Mouse (Mus musculus) spleen, adult 18-20 months (tissue): ENCODE results near the gene Zfp654.
A peak's percentile ranks its signal among the peaks of the same experiment; 100 is the strongest.
"Not testable (repeated sequence)": the region's sequence is repeated elsewhere in the genome, so short reads cannot be mapped to it uniquely, and the experiment has no call there.

Source experiments
- DNase-seq, 2 experiments: peaks; one replicate each; pipeline ENCODE4 v3.0.0; 2022; ENCODE audit warnings: mixed read lengths in 2 of 2

Gene Zfp654

DNA sequence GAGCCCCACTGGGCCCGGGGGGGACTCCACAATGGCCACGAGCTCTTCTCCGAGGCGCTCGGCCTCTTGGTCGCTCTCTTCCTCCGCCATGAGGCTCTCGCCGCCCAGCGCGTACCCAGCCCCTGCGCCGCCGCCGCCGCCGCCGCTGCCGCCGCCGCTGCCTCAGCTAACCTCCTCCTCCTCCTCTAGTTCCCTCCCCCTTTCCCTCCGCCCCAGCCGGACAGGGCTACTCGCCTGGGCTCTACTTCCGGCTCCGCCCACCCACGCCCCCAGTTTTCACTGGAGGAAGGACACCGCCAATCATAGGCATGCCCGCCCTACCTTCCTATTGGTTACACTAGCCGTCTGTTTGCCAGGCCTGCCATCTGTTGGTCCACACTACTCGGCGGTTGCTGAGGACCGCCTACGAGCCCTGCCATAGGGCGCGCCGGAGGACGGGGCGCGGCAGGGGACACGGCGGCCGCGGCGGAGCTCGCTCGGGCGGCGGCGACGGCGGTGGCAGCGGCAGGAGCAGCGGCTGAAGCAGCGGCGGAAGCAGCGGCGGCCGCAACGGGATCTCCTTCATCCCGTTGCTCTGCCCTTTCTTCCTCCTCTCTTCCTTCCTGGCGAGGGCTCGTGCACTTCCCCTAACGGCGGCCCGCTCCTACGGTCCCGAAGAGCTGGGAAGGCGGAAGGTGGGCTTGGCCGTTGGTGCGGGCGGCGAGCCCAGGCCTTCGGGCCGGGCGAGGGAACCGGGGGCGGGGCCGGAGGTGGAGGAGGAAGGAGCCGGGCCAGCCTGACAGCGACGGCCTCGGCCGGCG is at the start of gene Zfp654, which contains the start of gene Cggbp1:
Zfp654 (minus strand) TSS at position 90 of the 800 bp plus-strand sequence.
Cggbp1 (plus strand) TSS at position 434 of the 800 bp plus-strand sequence.
- DNase-seq = peak; percentile 99

DNA sequence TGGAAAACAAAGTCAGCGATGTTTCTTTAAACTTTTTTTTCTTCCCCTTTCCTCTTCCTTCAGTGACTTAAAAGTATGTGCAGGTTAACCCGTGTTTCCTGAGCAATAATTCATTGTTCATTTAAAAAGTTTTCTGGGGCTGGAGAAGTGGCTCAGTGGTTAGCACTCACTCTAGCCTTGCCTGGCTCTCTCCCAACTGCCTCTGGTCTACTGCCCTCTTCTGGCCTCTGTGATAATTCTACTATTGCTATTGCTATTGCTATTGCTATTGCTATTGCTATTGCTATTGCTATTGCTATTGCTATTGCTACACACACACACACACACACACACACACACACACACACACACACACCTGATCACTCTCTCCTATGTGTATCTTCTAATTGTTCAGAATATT is 47.6 kb upstream of the Zfp654 start:
- peak in 1 of 2 experiments; percentile 21 for DNase-seq

- no peak for DNase-seq
Observed at GRCm38 (mm10) chr16:64889496-64889895, 38.0 kb upstream of the Zfp654 start.

DNA sequence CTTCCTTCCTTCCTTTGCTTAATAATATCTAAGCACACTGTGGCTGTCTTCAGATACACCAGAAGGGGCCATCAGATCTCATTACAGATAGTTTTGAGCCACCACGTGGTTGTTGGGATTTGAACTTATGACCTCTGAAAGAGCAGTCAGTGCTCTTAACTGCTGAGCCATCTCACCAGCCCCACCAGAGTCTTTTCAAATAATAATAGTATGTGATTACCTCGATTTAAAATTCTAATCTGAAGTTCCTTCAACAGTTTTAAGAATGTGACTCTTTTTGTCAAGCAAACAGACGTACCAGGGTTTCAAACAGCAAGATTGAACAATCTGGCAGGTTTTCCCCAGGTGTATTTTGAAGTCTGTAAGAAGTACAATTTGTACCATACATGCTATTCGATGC is 34.1 kb upstream of the Zfp654 start:
- DNase-seq = no peak

- DNase-seq = no peak
Observed at GRCm38 (mm10) chr16:64885142-64885541, 33.7 kb upstream of the Zfp654 start.

- no peak for DNase-seq
Observed at GRCm38 (mm10) chr16:64884420-64884838, 33.0 kb upstream of the Zfp654 start.

DNA sequence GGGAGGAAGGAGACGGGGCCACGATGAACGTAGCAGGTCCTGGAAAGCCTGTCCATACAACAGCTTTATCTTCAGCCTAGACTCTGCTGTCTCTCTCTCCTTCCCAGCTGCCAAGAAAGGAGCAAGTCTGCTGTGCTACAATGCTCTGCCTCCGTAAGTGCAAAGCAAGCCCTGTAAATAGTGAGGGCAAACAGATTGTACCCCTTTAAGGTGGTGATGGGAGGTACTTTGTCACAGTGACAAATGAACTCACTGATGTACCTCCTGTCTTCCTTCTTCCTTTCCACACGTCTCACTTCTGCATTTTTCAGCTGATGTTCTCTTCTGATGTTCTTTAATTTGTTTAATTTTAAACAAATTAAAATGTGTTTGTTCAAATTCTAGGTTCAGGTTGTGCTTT is 32.4 kb upstream of the Zfp654 start:
- DNase-seq = peak in 1 of 2 experiments; percentile 16

DNA sequence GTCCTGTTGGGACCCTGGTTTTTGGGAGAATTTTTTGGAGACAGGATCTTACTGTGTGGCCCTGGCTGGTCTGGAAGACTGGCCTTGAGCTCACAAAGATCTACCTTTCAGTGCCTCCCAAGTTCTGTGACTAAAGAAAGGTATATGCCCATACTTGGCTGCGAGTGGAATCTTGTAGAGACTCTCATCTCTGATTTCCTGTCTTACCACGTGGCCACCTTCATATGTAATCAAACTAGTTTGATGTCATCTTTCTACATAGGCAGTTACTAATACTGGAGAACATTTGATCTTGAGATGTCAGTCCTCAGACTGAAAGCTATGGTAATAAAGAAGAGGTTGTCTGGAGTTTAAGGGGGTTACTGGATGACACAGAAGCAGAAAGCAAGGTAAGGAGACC is 30.0 kb upstream of the Zfp654 start:
- DNase-seq = no peak

DNA sequence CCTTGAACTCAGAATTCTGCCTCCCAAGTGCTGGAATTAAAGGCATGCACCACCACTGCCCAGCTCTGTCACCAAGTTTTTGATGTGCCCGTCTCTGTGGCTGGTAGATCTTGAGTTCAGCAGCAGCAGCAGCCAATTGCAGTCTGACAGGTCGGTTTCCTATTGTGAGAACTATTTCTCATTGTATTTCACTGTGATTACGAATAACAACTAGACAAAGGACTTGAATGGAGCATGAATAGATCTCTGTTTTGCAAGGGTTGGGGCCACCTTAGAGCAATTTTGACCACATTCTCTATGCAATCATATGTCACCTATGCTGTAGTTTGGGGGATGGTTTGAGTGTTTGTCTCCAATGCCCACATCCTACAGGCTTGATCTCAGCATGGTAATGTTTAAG is 29.5 kb upstream of the Zfp654 start:
- DNase-seq = no peak

DNA sequence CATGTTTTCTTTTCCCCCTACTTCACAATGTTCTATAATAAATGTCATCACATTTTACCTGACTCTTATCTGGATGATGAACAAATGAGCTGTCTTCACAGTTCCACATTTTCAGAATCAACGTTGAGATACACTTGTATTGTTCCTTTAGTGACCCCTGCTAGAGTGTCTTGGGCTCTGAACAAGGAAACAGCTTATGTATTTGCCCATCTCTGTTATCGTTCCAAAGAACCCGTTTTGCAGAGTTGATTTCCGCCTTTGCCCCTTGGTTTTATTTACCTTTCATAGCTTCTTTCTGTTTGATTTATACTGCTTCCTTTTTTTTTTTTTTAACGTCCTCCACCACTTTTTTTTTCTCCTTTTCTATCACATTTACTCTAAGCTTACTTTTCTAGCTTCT is 28.3 kb upstream of the Zfp654 start:
- no peak for DNase-seq

GRCm38 (mm10) chr16:64878611-64879132 is 27.2 kb upstream of the Zfp654 start:
- no peak for DNase-seq

DNA sequence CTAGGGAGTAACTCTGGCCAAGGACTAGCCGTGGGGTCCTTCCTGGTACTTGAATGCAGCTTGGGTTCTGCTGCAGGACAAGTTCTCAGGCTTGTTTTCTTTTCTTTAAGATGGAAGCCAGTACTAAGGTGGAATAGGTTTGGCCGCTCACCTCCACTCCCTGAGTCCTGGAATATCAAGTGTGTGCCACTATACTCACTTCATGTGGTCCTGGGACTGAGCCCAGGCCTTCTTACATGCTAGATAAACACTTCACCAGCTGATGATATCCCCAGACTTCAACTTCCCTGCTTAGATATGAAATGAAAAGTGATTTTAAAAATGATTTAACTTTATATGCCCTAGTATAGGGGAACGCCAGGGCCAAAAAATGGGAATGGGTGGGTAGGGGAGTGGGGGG is 25.9 kb upstream of the Zfp654 start:
- no peak for DNase-seq

GRCm38 (mm10) chr16:64876631-64877265 is 25.3 kb upstream of the Zfp654 start:
- DNase-seq = no peak

DNA sequence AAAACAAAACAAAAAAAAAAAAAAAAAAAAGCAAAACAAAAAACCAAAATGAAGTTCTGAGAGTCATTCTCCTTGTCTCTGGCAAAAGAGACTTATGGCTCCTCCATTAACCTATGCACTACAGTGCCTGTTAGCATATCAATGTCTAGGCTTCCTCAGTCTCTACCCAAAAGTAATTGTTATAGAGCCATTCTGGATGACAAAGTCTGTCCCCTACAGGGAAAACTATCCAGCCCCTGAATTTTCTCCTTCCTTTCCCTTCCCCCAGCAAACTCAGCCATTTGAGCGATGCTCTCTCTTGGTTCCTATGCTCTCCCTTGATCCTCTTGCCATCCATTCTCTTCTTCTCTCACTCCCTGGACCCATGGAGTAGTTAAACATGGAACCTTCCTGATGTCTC is 24.4 kb upstream of the Zfp654 start:
- DNase-seq = no peak

- DNase-seq = no peak
Observed at GRCm38 (mm10) chr16:64875384-64875783, 23.9 kb upstream of the Zfp654 start.

GRCm38 (mm10) chr16:64873416-64874305 is 22.2 kb upstream of the Zfp654 start:
- peak; percentile 43 to 70 for DNase-seq

DNA sequence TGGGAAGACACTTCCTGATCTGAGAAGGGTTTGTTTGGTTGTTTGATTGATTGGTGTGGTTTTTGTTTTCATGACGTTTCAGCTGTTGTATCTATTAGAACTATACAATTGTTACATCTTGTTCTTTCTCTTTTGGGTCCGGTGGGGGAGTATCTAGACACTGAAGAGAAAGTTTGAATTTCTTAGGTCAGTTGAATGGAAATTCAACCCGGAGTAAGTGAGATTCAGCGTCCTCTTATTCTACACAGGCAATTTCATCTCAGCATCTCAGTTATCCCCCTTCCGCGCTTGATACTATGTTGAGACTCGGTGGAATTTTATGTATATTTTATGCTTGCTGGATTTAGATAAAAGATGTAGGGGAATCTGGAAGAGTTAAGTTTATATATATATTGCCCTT is 21.4 kb upstream of the Zfp654 start:
- DNase-seq = no peak

GRCm38 (mm10) chr16:64872296-64872695 is 20.8 kb upstream of the Zfp654 start:
- no peak for DNase-seq

GRCm38 (mm10) chr16:64869621-64870020 is 18.2 kb upstream of the Zfp654 start:
- no peak for DNase-seq

DNA sequence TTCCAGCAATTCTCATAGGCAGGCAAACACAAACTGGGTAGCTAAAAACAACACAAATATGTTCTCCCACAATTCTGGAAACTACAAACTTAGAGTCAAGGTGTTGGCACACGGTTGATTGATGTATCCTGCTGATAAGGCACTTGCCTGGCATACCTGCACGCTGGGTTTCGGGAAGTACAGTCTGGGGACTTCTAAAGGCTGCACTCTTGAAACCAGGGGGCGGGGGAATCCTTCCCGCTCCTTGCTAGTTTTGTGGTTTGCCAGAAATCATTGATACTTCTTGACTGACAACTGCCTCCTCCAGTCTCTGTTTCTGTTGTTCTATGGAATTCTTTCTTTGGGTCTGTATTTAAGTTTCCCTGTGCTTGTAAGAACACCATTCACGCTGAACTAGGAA is 17.2 kb upstream of the Zfp654 start:
- no peak for DNase-seq

DNA sequence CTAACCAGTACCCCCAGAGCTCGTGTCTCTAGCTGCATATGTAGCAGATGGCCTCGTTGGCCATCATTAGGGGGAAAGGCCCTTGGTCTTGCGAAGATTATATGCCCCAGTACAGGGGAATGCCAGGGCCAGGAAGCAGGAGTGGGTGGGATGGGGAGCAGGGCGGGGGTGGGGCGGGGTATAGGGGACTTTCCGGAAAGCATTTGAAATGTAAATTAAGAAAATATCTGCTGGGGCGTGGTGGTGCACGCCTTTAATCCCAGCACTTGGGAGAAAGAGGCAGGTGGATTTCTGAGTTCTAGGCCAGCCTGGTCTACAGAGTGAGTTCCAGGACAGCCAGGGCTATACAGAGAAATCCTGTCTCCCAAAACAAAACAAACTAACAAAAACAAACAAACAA is 14.4 kb upstream of the Zfp654 start:
- DNase-seq = not testable (repeated sequence)

DNA sequence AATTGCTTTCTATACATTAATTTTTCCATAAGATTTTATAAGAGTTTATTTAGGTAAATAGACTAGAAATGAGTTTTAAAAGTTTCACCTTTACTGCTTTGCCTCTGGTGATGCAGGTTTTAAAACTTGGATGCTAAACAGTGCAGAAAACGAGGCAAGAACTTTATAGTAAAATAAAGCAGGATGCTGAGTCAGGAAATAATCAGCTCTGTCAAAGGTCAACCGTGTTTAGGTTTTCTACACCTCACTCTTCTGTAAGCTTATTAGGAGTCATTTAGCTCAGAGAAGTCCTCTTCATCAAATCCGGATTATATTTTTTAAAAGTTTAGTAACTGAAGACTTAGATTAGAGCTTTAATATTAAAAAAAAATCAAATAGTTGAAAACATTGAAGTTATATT is 5.5 kb upstream of the Zfp654 start:
- DNase-seq = no peak

GRCm38 (mm10) chr16:64852891-64853290 is 1.4 kb upstream of the Zfp654 start:
- DNase-seq = no peak
